Mouse (Mus musculus) liver, postnatal 0 days (tissue): ENCODE measurements at regions not wholly inside any gene's neighbourhood (a gene's known extent, or its start where the extent isn't known, plus 50 kb on each side); places are given as distances from the start of the nearest gene placed in this dataset.

Experiments
- ATAC-seq: fragments of 200-750 bp; cut with Nextera tagmentation; 2 replicates; pipeline ENCODE4 v1.8.0; 2017; ENCODE audit warnings: mild to moderate bottlenecking, moderate library complexity
- DNase-seq: peaks from one replicate; pipeline ENCODE4 v3.0.0-alpha.2; 2016
- H3K27ac ChIP-seq: fragments of 300-500 bp; sonication (generic); 2 replicates; pipeline ENCODE4 v1.5.1; 2014; ENCODE audit warnings: antibody characterized with exemption, moderate library complexity, mild to moderate bottlenecking, low read depth
- H3K27me3 ChIP-seq: fragments of 300-500 bp; sonication (generic); 2 replicates; pipeline ENCODE4 v1.6.1; 2014; ENCODE audit warnings: low read length, control low read depth, mixed read lengths; ENCODE audit not compliant: insufficient read depth
- H3K36me3 ChIP-seq: fragments of 300-500 bp; sonication (generic); replicated peaks from 2 replicates; pipeline ENCODE4 v1.6.1; 2014; ENCODE audit warnings: mild to moderate bottlenecking, control low read depth, low read length, moderate library complexity, mixed read lengths; ENCODE audit not compliant: insufficient read depth
- H3K4me1 ChIP-seq: fragments of 300-500 bp; sonication (generic); 2 replicates; pipeline ENCODE4 v1.6.1; 2014; ENCODE audit warnings: antibody characterized with exemption, mild to moderate bottlenecking, control low read depth; ENCODE audit not compliant: insufficient read depth
- H3K4me2 ChIP-seq: fragments of 300-500 bp; sonication (generic); 2 replicates; pipeline ENCODE4 v1.6.1; 2014; ENCODE audit warnings: low read depth, mild to moderate bottlenecking, low read length, moderate library complexity, mixed read lengths
- H3K4me3 ChIP-seq: fragments of 300-500 bp; sonication (generic); 2 replicates; pipeline ENCODE4 v1.5.1; 2014; ENCODE audit warnings: low read depth, low read length
- H3K9ac ChIP-seq: fragments of 300-500 bp; sonication (generic); replicated peaks from 2 replicates; pipeline ENCODE4 v1.6.1; 2014; ENCODE audit warnings: mild to moderate bottlenecking, moderate library complexity
- H3K9me3 ChIP-seq: fragments of 300-500 bp; sonication (generic); 2 replicates; pipeline ENCODE4 v1.6.1; 2016; ENCODE audit warnings: mild to moderate bottlenecking, control low read depth, low read length, mixed read lengths
- CTCF ChIP-seq: sonication (generic); IDR thresholded peaks from 2 replicates; pipeline ENCODE4 v1.5.1; 2016; ENCODE audit warnings: antibody characterized with exemption, low read depth
- EP300 ChIP-seq: IDR thresholded peaks from 2 replicates; pipeline ENCODE4 v1.6.1; 2016; ENCODE audit warnings: antibody characterized with exemption, low read depth, mild to moderate bottlenecking
- WGBS: fragments of 180-500 bp; shearing (Covaris S2); extraction: QIAGEN DNeasy Blood & Tissue Kit; methylation state at CpG from one replicate; pipeline ENCODE4 v1.1.7; 2014; ENCODE audit not compliant: insufficient replicate concordance; 5-methylcytosine and 5-hydroxymethylcytosine counted together

GRCm38 (mm10) chr1:186442160-186442559, 263.6 kb downstream of the Tgfb2 start:
- 33% methylated on average over 1 of the region's 1 CpGs for WGBS
- TF ChIP-seq EP300 (no peak), CTCF (no peak)

GRCm38 (mm10) chr1:186435336-186435972, 270.3 kb downstream of the Tgfb2 start:
- 53% methylated on average over 12 of the region's 12 CpGs for WGBS
- Histone ChIP-seq H3K9me3 (no peaks in the 10 kb centered on the region), H3K4me2 (no peak overlapping the region), H3K9ac (no peak overlapping the region), H3K36me3 (no peaks in the 10 kb centered on the region), H3K4me1 (no peaks in the 10 kb centered on the region), H3K27ac (no peak overlapping the region), H3K27me3 (no peaks in the 10 kb centered on the region), H3K4me3 (no peak overlapping the region)
- DNase-seq = no peak
- TF ChIP-seq CTCF = no peak
- no peak for TF ChIP-seq EP300
- ATAC-seq = no peak

More at GRCm38 (mm10) chr1:186442160-186442559, 263.6 kb downstream of the Tgfb2 start:
- Histone ChIP-seq H3K27ac (no peak overlapping the region), H3K9me3 (no peaks in the 10 kb centered on the region), H3K36me3 (no peaks in the 10 kb centered on the region), H3K4me1 (no peaks in the 10 kb centered on the region), H3K9ac (no peak overlapping the region), H3K27me3 (no peaks in the 10 kb centered on the region), H3K4me3 (no peak overlapping the region), H3K4me2 (no peak overlapping the region)
- no peak for ATAC-seq
- no peak for DNase-seq

GRCm38 (mm10) chr1:186434782-186435181, 271.0 kb downstream of the Tgfb2 start:
- Histone ChIP-seq H3K4me3 (no peak overlapping the region), H3K4me2 (no peak overlapping the region), H3K27ac (no peak overlapping the region), H3K4me1 (no peaks in the 10 kb centered on the region), H3K27me3 (no peaks in the 10 kb centered on the region), H3K9me3 (no peaks in the 10 kb centered on the region), H3K9ac (no peak overlapping the region), H3K36me3 (no peaks in the 10 kb centered on the region)
- ATAC-seq (no peak), DNase-seq (no peak)
- TF ChIP-seq CTCF = no peak
- no peak for TF ChIP-seq EP300
- 61% methylated on average over 9 of the region's 9 CpGs for WGBS

DNA sequence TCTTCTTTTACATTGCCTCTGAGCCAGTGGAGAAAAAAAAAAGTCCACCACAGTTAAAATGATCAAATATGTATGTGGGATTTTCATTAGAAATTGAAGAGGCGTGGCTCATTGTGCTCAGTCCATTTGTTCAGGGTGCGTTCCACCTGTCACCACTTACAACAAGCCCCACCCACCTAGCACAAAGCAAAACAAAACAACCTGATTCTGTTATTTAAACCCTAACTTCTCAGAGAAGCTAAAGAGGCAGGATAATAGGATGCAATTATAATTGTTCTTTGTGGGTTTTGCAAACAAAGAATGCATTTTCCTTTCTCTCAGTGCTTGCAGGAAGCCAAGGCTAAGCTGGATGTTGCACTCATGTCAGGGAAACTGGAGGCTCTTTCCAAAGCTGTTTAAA, 271.8 kb downstream of the Tgfb2 start:
- H3K27ac ChIP-seq = no peak overlapping the region
- TF ChIP-seq EP300 = no peak
- no peaks in the 10 kb centered on the region for H3K27me3 ChIP-seq
- H3K36me3 ChIP-seq = no peaks in the 10 kb centered on the region
- DNase-seq = no peak
- ATAC-seq = no peak
- H3K4me3 ChIP-seq = no peak overlapping the region
- H3K9me3 ChIP-seq = no peaks in the 10 kb centered on the region
- no peak overlapping the region for H3K4me2 ChIP-seq
- H3K9ac ChIP-seq = no peak overlapping the region
- 77% methylated on average over 2 of the region's 2 CpGs for WGBS
- no peaks in the 10 kb centered on the region for H3K4me1 ChIP-seq

DNA sequence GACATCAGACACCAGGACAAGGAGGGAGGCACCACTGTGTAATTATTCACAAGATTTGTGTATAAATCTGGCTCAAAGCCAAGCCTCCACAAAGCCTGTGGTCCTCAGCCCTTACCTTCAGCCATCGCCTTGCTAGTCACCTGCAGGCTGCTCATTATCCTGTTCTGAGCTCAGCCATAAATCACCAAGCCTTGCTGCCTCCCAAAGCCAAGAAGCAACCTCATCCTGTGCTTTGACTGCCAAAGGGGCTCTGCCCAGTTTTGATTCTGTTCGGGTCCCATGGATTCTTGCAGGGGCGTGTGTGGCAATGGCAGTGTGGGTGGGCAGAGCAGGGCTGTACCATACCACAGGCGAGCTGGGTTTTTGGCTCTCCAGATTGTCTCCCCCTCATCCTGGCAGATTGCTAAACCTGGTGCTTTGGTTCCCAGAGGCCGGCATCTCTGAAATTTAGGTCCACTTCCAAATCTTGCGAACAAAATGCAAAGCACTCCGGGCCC, 272.6 kb downstream of the Tgfb2 start:
- TF ChIP-seq CTCF (no peak), EP300 (no peak)
- 79% methylated on average over 7 of the region's 7 CpGs for WGBS
- DNase-seq = no peak
- H3K9ac ChIP-seq = no peak overlapping the region
- no peak overlapping the region for H3K4me3 ChIP-seq
- no peaks in the 10 kb centered on the region for H3K9me3 ChIP-seq
- no peak overlapping the region for H3K27ac ChIP-seq
- no peaks in the 10 kb centered on the region for H3K4me1 ChIP-seq
- ATAC-seq = no peak
- no peaks in the 10 kb centered on the region for H3K27me3 ChIP-seq
- H3K4me2 ChIP-seq = no peak overlapping the region
- no peaks in the 10 kb centered on the region for H3K36me3 ChIP-seq

DNA sequence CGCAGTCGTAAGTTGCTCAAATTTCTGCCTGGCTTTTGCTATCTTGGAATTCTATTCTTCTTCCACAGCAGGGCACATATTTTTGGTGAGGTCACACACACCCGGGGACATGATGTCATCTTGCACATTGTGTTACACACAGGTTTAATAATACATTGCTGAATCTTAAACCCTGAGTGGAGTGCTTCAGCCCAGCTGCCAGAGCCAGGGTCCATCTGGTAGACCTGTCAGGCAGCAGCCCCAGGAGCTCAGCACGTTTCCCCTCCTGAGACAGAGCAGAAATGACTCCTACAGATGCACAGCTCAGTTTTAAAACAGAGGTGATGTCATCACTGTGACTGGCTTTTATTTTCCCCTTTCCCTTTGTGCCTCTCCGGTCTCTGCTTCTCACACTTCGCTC, 280.4 kb downstream of the Tgfb2 start:
- Histone ChIP-seq H3K4me2 (no peak overlapping the region), H3K27me3 (no peaks in the 10 kb centered on the region), H3K36me3 (no peaks in the 10 kb centered on the region), H3K4me1 (no peaks in the 10 kb centered on the region), H3K4me3 (no peak overlapping the region), H3K27ac (no peak overlapping the region), H3K9ac (no peak overlapping the region), H3K9me3 (no peaks in the 10 kb centered on the region)
- DNase-seq (no peak), ATAC-seq (no peak)
- TF ChIP-seq CTCF (no peak), EP300 (no peak)
- WGBS = 74% methylated on average over 6 of the region's 6 CpGs
